Mouse (Mus musculus): ENCODE data around the gene Stxbp6.
"Not testable (repeated sequence)": the region's sequence is repeated elsewhere in the genome, so short reads cannot be mapped to it uniquely, and the experiment has no call there.

The Stxbp6 gene

DNA sequence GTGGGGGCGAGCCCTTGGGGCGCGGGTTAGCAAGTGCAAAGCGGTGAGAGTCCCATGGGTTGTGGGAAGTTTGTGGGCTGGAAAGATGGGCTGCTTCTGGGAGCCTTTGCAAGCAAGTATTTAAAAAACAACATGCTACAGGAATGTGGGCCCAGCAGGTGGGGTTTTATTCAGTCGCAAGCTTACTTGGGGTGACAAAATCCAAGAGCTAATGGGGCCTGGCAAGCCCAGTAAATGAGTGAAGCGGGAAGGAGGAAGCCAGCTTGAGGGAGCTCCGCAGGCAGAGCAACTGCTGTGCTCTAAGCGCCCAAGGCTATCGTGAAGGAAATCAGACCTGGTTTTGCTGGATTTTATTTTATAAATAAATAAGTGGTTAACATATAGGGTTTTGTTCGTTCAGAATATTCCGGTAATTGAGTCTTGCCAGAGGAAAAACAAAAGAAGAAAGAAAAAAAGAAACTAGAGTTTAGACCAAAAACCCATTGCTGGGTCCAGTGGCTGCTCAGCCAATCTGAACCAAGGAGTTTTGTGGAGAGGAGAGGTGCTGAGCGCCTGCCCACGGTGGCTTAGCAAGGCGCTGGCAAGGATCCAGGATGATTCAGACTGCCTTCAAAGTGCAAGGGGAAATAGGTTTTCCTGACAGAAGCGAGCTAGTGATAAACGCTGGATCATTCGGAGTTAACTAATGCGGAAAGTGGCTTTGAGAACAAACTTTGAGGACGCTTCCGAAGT, at the start of gene Stxbp6:
Gene Stxbp6 (minus strand): TSS at position 99 of the 732 bp plus-strand sequence.
- DNase-seq (ENCODE audit: low spot score in 2 of 2), result no peak

- DNase-seq (ENCODE audit: low spot score in 2 of 2), result not testable (repeated sequence)
Observed at GRCm38 (mm10) chr12:45102954-45103353, 28.4 kb upstream of the Stxbp6 start.

DNA sequence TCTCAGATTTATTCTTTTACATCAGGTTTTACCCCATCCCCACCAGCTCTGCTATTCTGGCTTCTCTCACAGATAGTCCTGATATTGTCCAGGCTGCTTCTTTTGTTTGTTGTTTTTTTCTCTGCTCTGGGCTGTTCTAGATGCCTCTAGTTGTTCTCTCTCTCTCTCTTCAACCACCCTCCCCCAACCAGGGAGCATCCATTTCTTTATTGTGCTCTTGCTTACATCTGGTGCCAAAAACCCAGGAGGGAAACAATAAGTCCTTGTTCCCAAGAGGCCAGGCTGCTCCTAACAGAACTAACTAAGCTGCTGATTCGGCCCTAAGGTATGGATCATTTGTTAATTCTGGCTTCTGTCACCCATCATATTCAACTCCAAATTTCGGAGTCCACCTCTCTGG, 19.2 kb upstream of the Stxbp6 start:
- DNase-seq (ENCODE audit: low spot score in 2 of 2), result no peak

GRCm38 (mm10) chr12:45092444-45092843, 17.9 kb upstream of the Stxbp6 start:
- DNase-seq (ENCODE audit: low spot score in 2 of 2), result no peak

GRCm38 (mm10) chr12:45083145-45083475, 8.6 kb upstream of the Stxbp6 start:
- no peak for DNase-seq (ENCODE audit: low spot score in 2 of 2)

DNA sequence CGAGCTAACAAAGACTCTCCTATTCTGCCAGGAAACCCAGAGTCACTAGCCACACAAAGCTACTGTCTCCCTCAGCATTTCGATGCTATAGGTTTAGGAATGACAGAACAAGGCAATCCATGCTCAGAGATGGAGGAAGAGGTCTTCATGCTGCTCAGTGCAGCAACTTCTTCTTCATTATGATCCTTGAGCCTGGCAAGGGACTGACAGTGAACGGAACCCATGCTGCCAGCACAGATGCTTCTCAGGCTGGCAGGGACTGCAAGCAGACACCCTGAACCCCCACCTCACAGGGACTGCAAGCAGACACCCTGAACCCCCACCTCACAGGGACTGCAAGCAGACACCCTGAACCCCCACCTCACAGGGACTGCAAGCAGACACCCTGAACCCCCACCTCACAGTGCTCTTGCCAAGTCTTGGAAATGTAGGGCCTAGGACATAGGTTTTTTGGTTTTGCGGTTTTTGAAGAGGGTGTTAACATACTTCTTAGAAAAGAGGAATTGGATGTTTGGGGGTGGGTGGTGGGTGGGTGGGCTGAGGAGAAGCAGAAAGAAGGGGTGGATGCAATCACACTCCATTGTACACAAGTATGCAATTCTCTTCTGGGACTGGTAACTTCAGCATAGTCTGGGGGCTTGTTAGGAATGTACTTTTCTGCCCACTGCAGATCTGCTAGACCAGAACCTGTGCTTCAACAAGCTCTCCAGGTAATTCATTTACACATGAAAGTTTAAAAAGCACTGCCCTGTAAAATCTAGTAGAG, 8.1 kb upstream of the Stxbp6 start:
- no peak for DNase-seq (ENCODE audit: low spot score in 2 of 2)

- no peak for DNase-seq (ENCODE audit: low spot score in 2 of 2)
Observed at GRCm38 (mm10) chr12:45081617-45082016, 7.1 kb upstream of the Stxbp6 start.

GRCm38 (mm10) chr12:45080753-45081122, 6.2 kb upstream of the Stxbp6 start:
- no peak for DNase-seq (ENCODE audit: low spot score in 2 of 2)

DNA sequence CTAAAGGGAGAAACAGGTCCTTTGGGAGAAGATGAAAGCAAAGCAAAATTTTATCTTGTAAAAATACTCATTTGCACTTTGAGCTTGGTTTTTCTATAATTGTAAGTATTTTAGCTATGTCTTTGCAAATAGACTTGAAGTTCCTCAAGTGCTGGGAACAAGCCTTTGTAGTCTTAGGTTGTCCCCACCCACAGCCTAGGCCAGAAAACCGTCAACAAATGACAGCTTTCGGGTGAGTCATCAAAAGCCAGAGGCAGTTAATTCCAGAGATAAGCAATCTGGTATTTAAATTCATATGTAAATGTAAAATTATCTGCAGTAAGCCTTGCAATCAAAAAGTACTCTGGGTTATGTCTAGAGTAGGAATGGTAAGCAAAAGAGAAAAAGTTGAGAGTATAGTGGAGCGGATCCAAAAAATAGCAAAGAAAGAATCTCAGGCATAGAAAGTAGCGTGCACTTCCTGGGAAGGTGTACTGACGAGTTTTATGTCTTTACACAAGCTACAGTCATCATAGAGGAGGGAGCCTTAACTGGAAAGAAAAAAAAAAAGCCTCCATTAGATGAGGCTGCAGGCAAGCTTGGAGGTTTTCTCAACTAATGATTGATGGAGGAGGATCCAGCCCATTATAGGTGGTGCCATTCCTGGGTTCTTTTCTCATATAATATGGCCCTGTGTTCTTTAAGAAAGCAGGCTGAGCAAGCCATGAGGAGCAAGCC, 5.7 kb upstream of the Stxbp6 start:
- no peak for DNase-seq (ENCODE audit: low spot score in 2 of 2)

DNA sequence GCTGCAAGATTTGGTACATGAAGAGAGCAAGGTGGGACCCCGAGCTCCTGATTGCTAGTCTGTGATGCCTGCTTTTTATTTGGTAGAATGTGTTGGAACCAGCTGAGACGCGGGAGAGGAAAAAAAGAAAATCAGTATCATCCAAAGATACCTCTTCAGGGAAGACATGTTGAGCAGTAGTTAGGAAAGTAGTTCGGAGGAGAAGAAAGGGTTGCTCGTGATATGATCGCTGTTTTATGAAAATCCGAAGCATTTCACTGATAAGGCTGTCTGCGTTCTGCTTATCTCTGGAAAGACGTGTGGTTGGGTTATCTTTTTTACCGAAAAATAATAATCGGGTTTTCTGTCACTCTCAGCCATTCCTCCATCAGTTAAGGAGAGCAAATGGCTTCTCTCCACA, 1.1 kb upstream of the Stxbp6 start:
- no peak for DNase-seq (ENCODE audit: low spot score in 2 of 2)

GRCm38 (mm10) chr12:45074042-45074601, 387 bp downstream of the Stxbp6 start:
- DNase-seq (ENCODE audit: low spot score in 2 of 2), result peak; percentile 3 to 17

GRCm38 (mm10) chr12:45073331-45074041, 1.0 kb downstream of the Stxbp6 start:
- no peak for DNase-seq (ENCODE audit: low spot score in 2 of 2)

DNA sequence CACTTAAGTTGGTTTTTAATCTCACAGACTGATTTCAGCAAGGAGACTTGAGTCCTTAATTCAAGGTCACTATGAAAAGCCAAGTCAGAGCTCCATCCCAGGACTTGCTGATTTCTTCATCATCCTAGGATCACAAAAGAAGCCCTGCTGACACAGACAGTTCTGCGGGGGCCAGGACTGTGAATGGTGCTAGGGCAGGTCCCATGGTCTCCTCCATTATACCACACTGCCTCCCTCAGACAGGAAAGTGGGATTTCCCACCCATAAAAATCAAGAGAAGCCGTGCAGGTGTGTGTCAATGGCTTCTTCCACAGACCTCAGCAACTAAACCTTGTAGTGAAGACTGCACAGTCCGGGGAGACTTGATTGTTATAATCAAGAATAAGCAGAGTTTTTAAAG, 2.3 kb downstream of the Stxbp6 start:
- no peak for DNase-seq (ENCODE audit: low spot score in 2 of 2)

DNA sequence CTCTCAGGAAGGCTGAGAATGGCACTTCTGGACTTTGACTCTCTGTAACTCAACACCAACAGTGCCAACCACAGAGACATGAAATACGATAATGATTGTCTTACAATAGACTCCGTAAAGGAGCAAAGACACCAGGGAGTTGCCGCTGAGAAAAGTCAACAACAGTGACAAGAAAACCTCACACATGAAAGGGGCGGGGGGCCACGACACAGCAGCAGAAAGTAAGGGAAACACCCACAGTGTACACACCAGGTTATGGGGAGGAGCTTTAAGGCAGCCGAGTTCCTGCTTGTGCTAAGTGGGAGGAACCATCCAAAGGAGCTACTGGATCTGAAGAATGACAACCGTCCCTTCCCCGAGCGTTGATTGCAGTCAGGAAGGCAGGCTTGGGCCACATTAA, 4.3 kb downstream of the Stxbp6 start:
- DNase-seq (ENCODE audit: low spot score in 2 of 2), result no peak

GRCm38 (mm10) chr12:45068145-45068754, 6.3 kb downstream of the Stxbp6 start:
- DNase-seq (ENCODE audit: low spot score in 2 of 2), result no peak

GRCm38 (mm10) chr12:45067686-45068085, 6.8 kb downstream of the Stxbp6 start:
- DNase-seq (ENCODE audit: low spot score in 2 of 2), result no peak

- DNase-seq (ENCODE audit: low spot score in 2 of 2), result no peak
Observed at GRCm38 (mm10) chr12:45067047-45067685, 7.3 kb downstream of the Stxbp6 start.

DNA sequence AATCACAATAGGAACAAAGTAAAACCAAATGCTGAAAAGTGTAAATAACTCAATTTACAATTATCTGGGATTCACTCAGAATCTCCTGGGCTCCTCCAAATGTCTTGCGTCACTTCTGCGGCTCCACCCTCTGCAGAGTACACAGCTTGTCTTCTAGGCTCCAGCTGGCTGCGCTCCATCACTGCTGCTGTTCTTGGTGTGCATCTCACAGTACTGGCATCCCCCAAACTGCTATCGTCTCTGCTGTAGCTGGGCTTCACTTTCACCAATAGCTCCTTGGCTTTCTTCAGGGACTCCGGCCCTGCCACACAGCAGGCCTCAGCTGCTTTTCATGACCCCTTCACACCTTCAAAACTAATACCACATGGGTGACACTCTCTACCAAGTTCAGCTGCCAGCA, 10.9 kb downstream of the Stxbp6 start:
- no peak for DNase-seq (ENCODE audit: low spot score in 2 of 2)

- no peak for DNase-seq (ENCODE audit: low spot score in 2 of 2)
Observed at GRCm38 (mm10) chr12:45061336-45061735, 13.2 kb downstream of the Stxbp6 start.

DNA sequence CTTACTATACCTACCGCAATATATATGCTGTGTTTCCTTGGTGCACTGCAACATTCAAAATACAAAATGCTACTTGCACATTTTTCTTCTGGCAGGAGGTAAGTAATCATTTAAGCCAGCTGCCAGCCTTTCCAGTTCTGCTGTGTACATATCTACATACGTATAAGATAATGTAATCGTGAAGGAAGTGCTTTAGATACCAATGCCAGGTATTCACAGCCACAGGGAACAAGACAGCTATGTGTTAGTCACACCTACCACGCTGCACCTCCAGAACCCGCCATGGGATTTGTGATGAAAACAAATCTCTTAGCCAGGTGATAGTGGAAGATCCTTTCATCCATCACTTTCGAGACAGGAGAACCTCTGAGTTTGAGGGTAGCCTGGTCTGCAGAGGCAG, 13.7 kb downstream of the Stxbp6 start:
- DNase-seq (ENCODE audit: low spot score in 2 of 2), result no peak

- no peak for DNase-seq (ENCODE audit: low spot score in 2 of 2)
Observed at GRCm38 (mm10) chr12:45058007-45058406, 16.5 kb downstream of the Stxbp6 start.
